Mouse (Mus musculus): ENCODE results near the gene Cux1. TPM values are rescaled to one million over a fixed set of nuclear protein-coding genes. Genes with fewer than 3 reads are reported as not detected.

The Cux1 gene
- polyA plus RNA-seq, 2 experiments = 39.0 to 64.3 TPM

GRCm38 (mm10) chr5:136218585-136218984 lies 348.7 kb downstream of the Cux1 start:
- H3K4me3 ChIP-seq (replicated peaks; ENCODE audit: low read length) = no peak overlapping the region
- H3K4me1 ChIP-seq (ENCODE audit: control insufficient read depth, insufficient read depth, low read length) = no peaks in the 10 kb centered on the region
- ATAC-seq (ENCODE audit: low FRiP score, low read depth) (no peak), DNase-seq (ENCODE audit: low spot score) (no peak)
- no peak overlapping the region for H3K4me2 ChIP-seq (replicated peaks; ENCODE audit: low read depth, low read length, severe bottlenecking)
- H3K9ac ChIP-seq (ENCODE audit: low read depth, low read length, severe bottlenecking) = no peak overlapping the region
- no peak overlapping the region for H3K27ac ChIP-seq (replicated peaks; ENCODE audit: low read depth, low read length)
- H3K36me3 ChIP-seq (ENCODE audit: control insufficient read depth, insufficient read depth, low read length) = peaks cover 8% of the 10 kb centered on the region
- WGBS = 86% methylated on average over 12 of the region's 12 CpGs
- TF ChIP-seq POLR2A (IDR thresholded peaks at IDR 0.05; ENCODE audit: borderline replicate concordance, extremely low read depth, insufficient read depth, insufficient read length) = no peak
- no peaks in the 10 kb centered on the region for H3K9me3 ChIP-seq (ENCODE audit: control insufficient read depth, low read length)
- H3K27me3 ChIP-seq (ENCODE audit: control insufficient read depth, insufficient read depth, low read length) = no peaks in the 10 kb centered on the region

GRCm38 (mm10) chr5:136217932-136218381 lies 349.3 kb downstream of the Cux1 start:
- no peak for ATAC-seq (ENCODE audit: low FRiP score, low read depth)
- no peak overlapping the region for H3K9ac ChIP-seq (ENCODE audit: low read depth, low read length, severe bottlenecking)
- peaks cover 7% of the 10 kb centered on the region; the same call in 1 of the 2 replicates for H3K36me3 ChIP-seq (ENCODE audit: control insufficient read depth, insufficient read depth, low read length)
- H3K27me3 ChIP-seq (ENCODE audit: control insufficient read depth, insufficient read depth, low read length) = no peaks in the 10 kb centered on the region
- H3K27ac ChIP-seq (replicated peaks; ENCODE audit: low read depth, low read length) = no peak overlapping the region
- no peak for DNase-seq (ENCODE audit: low spot score)
- no peak overlapping the region for H3K4me2 ChIP-seq (replicated peaks; ENCODE audit: low read depth, low read length, severe bottlenecking)
- H3K4me3 ChIP-seq (replicated peaks; ENCODE audit: low read length) = no peak overlapping the region
- WGBS = 72% methylated on average over 4 of the region's 4 CpGs
- no peaks in the 10 kb centered on the region for H3K4me1 ChIP-seq (ENCODE audit: control insufficient read depth, insufficient read depth, low read length)
- no peak for TF ChIP-seq POLR2A (IDR thresholded peaks at IDR 0.05; ENCODE audit: borderline replicate concordance, extremely low read depth, insufficient read depth, insufficient read length)
- H3K9me3 ChIP-seq (ENCODE audit: control insufficient read depth, low read length) = no peaks in the 10 kb centered on the region

DNA sequence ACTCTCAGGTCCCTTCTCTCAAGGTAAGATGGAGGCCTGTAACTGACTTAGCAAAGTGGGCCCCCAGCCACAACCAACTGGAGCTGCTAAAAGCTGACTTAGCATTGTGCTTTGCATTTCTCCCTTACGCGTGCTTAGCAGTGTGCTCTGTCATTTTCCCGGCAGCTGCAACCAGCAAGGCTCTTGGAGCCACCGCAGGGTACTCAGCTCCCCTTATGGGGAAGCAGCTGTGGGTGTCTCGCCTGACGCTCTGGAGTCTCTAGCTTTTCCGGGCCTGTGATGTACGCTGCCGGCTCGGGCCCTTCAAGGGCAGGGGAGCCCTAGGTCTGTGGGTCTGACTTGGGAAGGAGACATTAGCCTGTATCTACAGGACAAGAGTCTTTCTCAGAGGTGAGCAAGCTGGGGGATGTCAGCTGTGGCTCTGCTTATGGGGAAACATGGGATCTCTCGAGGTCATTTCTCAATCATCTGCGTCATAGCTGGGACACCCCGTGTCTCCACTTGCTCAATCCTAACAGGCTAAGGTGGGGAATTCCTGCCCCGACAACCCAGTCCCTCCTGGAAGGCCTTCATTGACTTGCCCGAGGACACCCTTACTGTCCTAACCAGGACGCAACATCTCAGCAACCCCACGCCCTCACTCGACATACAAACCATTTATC lies 350.2 kb downstream of the Cux1 start:
- peaks cover 7% of the 10 kb centered on the region; the same call in 1 of the 2 replicates for H3K36me3 ChIP-seq (ENCODE audit: control insufficient read depth, insufficient read depth, low read length)
- H3K4me2 ChIP-seq (replicated peaks; ENCODE audit: low read depth, low read length, severe bottlenecking) = no peak overlapping the region
- no peak for TF ChIP-seq POLR2A (IDR thresholded peaks at IDR 0.05; ENCODE audit: borderline replicate concordance, extremely low read depth, insufficient read depth, insufficient read length)
- H3K9me3 ChIP-seq (ENCODE audit: control insufficient read depth, low read length) = no peaks in the 10 kb centered on the region
- peak; percentile 51; the same call in 1 of the 2 replicates for ATAC-seq (ENCODE audit: low FRiP score, low read depth)
- H3K9ac ChIP-seq (ENCODE audit: low read depth, low read length, severe bottlenecking) = no peak overlapping the region
- no peaks in the 10 kb centered on the region for H3K4me1 ChIP-seq (ENCODE audit: control insufficient read depth, insufficient read depth, low read length)
- no peak overlapping the region for H3K4me3 ChIP-seq (replicated peaks; ENCODE audit: low read length)
- DNase-seq (ENCODE audit: low spot score) = no peak
- no peaks in the 10 kb centered on the region for H3K27me3 ChIP-seq (ENCODE audit: control insufficient read depth, insufficient read depth, low read length)
- H3K27ac ChIP-seq (replicated peaks; ENCODE audit: low read depth, low read length) = no peak overlapping the region
- WGBS = 78% methylated on average over 18 of the region's 18 CpGs

GRCm38 (mm10) chr5:136215958-136216357 lies 351.3 kb downstream of the Cux1 start:
- DNase-seq (ENCODE audit: low spot score) (no peak), ATAC-seq (ENCODE audit: low FRiP score, low read depth) (no peak)
- Histone ChIP-seq H3K9me3 (ENCODE audit: control insufficient read depth, low read length) (no peaks in the 10 kb centered on the region), H3K4me2 (replicated peaks; ENCODE audit: low read depth, low read length, severe bottlenecking) (no peak overlapping the region), H3K4me1 (ENCODE audit: control insufficient read depth, insufficient read depth, low read length) (no peaks in the 10 kb centered on the region), H3K27ac (replicated peaks; ENCODE audit: low read depth, low read length) (no peak overlapping the region), H3K4me3 (replicated peaks; ENCODE audit: low read length) (no peak overlapping the region), H3K9ac (ENCODE audit: low read depth, low read length, severe bottlenecking) (no peak overlapping the region), H3K36me3 (ENCODE audit: control insufficient read depth, insufficient read depth, low read length) (peaks cover 4% of the 10 kb centered on the region; the same call in 1 of the 2 replicates), H3K27me3 (ENCODE audit: control insufficient read depth, insufficient read depth, low read length) (no peaks in the 10 kb centered on the region)
- 71% methylated on average over 5 of the region's 5 CpGs for WGBS
- no peak for TF ChIP-seq POLR2A (IDR thresholded peaks at IDR 0.05; ENCODE audit: borderline replicate concordance, extremely low read depth, insufficient read depth, insufficient read length)

DNA sequence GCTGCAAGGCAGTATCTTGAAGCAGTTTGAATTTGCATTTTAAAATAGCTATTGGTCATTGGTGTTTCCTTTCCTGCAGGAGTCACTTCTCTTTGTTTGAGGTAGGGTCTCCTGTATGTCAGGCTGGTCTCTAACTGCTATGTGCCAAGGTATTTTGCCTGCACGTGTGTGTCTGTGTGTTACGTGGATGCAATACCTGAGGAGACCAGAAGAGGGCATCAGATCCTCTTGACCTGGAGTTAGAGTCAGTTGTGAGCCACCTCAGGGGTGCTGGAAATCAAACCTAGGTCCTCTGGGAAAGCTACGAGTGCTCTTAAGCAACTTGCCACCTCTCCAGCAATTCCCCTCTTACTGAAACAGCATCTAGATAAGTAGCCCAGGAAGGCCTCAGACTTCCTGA lies 352.1 kb downstream of the Cux1 start:
- 94% methylated on average over 3 of the region's 3 CpGs for WGBS
- Histone ChIP-seq H3K4me1 (ENCODE audit: control insufficient read depth, insufficient read depth, low read length) (no peaks in the 10 kb centered on the region), H3K9ac (ENCODE audit: low read depth, low read length, severe bottlenecking) (no peak overlapping the region), H3K4me3 (replicated peaks; ENCODE audit: low read length) (no peak overlapping the region), H3K4me2 (replicated peaks; ENCODE audit: low read depth, low read length, severe bottlenecking) (no peak overlapping the region), H3K27ac (replicated peaks; ENCODE audit: low read depth, low read length) (no peak overlapping the region), H3K9me3 (ENCODE audit: control insufficient read depth, low read length) (no peaks in the 10 kb centered on the region), H3K36me3 (ENCODE audit: control insufficient read depth, insufficient read depth, low read length) (peaks cover 4% of the 10 kb centered on the region; the same call in 1 of the 2 replicates), H3K27me3 (ENCODE audit: control insufficient read depth, insufficient read depth, low read length) (no peaks in the 10 kb centered on the region)
- no peak for ATAC-seq (ENCODE audit: low FRiP score, low read depth)
- TF ChIP-seq POLR2A (IDR thresholded peaks at IDR 0.05; ENCODE audit: borderline replicate concordance, extremely low read depth, insufficient read depth, insufficient read length) = no peak
- DNase-seq (ENCODE audit: low spot score) = no peak
